Comparison of ENCODE assay signal across 15 mouse cellular contexts in genomic region chr12:80141011-80141410, GRCm38 (mm10). TPM values are rescaled to one million over a fixed set of nuclear protein-coding genes. Genes with fewer than 3 reads are reported as not detected.
DNase-seq lines count a peak whose midpoint lies in the region; ATAC-seq and TF ChIP-seq lines count a peak whose summit lies in the region.
"Had no signal": no experiment of that assay in that cellular context is flagged by ENCODE, and none has a peak within 500 bp of the region (broad histone marks: within the 10 kb centered on the region; RNA-seq: fewer than 3 reads in every experiment).

No protein-coding gene starts in this region.

- H3K4me1 ChIP-seq in megakaryocyte, embryonic 14.5 days: peaks cover 24% of the 10 kb centered on the region
- peaks cover 20% of the 10 kb centered on the region for H3K4me1 ChIP-seq in embryonic facial prominence, embryonic 10.5 days

- no peak overlapping the region for H3ac ChIP-seq in myocyte (ENCODE audit: control insufficient read depth, insufficient read length)

- H3K9me3 ChIP-seq in megakaryocyte, embryonic 14.5 days: no peaks in the 10 kb centered on the region
- H3K9me3 ChIP-seq in embryonic facial prominence, embryonic 10.5 days: no peaks in the 10 kb centered on the region
- H3K9me3 ChIP-seq: embryonic facial prominence, embryonic 15.5 days; G1E; limb, embryonic 15.5 days had no signal

- H3K4me3 ChIP-seq in megakaryocyte, embryonic 14.5 days (replicated peaks): peak overlapping the region; percentile 48
- H3K4me3 ChIP-seq in embryonic facial prominence, embryonic 10.5 days: no peak overlapping the region
- H3K4me3 ChIP-seq in myocyte: no peak overlapping the region
- H3K4me3 ChIP-seq: embryonic facial prominence, embryonic 15.5 days; limb, embryonic 15.5 days had no signal

- no peaks in the 10 kb centered on the region for H3K36me3 ChIP-seq in megakaryocyte, embryonic 14.5 days (replicated peaks; ENCODE audit: low read length)
- no peaks in the 10 kb centered on the region for H3K36me3 ChIP-seq in embryonic facial prominence, embryonic 10.5 days (replicated peaks)
- no peaks in the 10 kb centered on the region for H3K36me3 ChIP-seq in myocyte (ENCODE audit: control insufficient read depth, insufficient read depth)
- H3K36me3 ChIP-seq: embryonic facial prominence, embryonic 15.5 days; G1E; limb, embryonic 15.5 days had no signal

- 0 out of 2 replicates have a peak overlapping the region, but pooled peaks have one; percentile 41 for H3K27ac ChIP-seq in embryonic facial prominence, embryonic 10.5 days (replicated peaks)
- H3K27ac ChIP-seq: embryonic facial prominence, embryonic 15.5 days; limb, embryonic 15.5 days; stomach, postnatal 0 days had no signal

- peaks cover 29% of the 10 kb centered on the region for H3K27me3 ChIP-seq in megakaryocyte, embryonic 14.5 days (replicated peaks)
- H3K27me3 ChIP-seq in embryonic facial prominence, embryonic 10.5 days (replicated peaks; ENCODE audit: low read depth, poor library complexity, severe bottlenecking): 0 out of 2 replicates have a peak, but pooled peaks cover 5% of the 10 kb centered on the region
- H3K27me3 ChIP-seq in myocyte (ENCODE audit: control insufficient read depth, insufficient read depth, insufficient read length): no peaks in the 10 kb centered on the region
- H3K27me3 ChIP-seq: CH12.LX; embryonic facial prominence, embryonic 15.5 days; limb, embryonic 15.5 days had no signal

- H3K4me2 ChIP-seq in myocyte (ENCODE audit: low read depth): peak overlapping the region; percentile 31
- H3K4me2 ChIP-seq: embryonic facial prominence, embryonic 15.5 days; limb, embryonic 15.5 days had no signal

- ATAC-seq in megakaryocyte, adult 5-6 weeks (ENCODE audit: poor library complexity, severe bottlenecking): no peak
- peak; percentile 46 for ATAC-seq in CD4-positive, CD25-positive, alpha-beta regulatory T cell, adult 4 months
- ATAC-seq: forebrain, embryonic 16.5 days; hindbrain, embryonic 16.5 days; intestine, postnatal 0 days had no signal

- TF ChIP-seq POLR2A in myocyte (IDR thresholded peaks at IDR 0.05; ENCODE audit: insufficient read length, low read depth): no peak

- 85% methylated on average over 8 of the region's 8 CpGs for WGBS in embryonic facial prominence, embryonic 10.5 days

- H3K79me2 ChIP-seq in myocyte (ENCODE audit: control insufficient read depth, insufficient read depth): no peaks in the 10 kb centered on the region

- DNase-seq in embryonic facial prominence, embryonic 10.5 days (ENCODE audit: low spot score): no peak
- DNase-seq in layer of hippocampus, postnatal 25 days (ENCODE audit: extremely low spot score in 1 of 2, low spot score in 1 of 2): no peak
- no peak for DNase-seq in layer of hippocampus, adult 18-20 months (ENCODE audit: low spot score in 2 of 2)

TF ChIP-seq in myocyte, 11 proteins besides CTCF, POLR2A, EP300 and RAD21:
- TF ChIP-seq MAX (IDR thresholded peaks at IDR 0.05; ENCODE audit: low read depth): no peak
- TF ChIP-seq USF1 (IDR thresholded peaks at IDR 0.05; ENCODE audit: low read depth): no peak
- no peak for TF ChIP-seq SRF (IDR thresholded peaks at IDR 0.05; ENCODE audit: control insufficient read depth, insufficient read length, low read depth)
- TF ChIP-seq MYOG (IDR thresholded peaks at IDR 0.05; ENCODE audit: control insufficient read depth in 1 of 3, insufficient read depth in 1 of 3, insufficient read length in 2 of 3, low read depth in 2 of 3): no peak
- no peak for TF ChIP-seq TCF3 (IDR thresholded peaks at IDR 0.05; ENCODE audit: insufficient read length, low read depth)

RNA-seq across cellular contexts. Expression of gene Zfp36l1, which starts 28.2 kb away (rescaled TPM):
- 206 and 219 TPM in 2 replicates for polyA plus RNA-seq in megakaryocyte, embryonic 14.5 days (2012; ENCODE audit: insufficient read depth, low replicate concordance)
- 15.6 and 21.0 TPM in 2 replicates for total RNA-seq in megakaryocyte, adult 5-6 weeks (2015)
- total RNA-seq in megakaryocyte, adult 5-6 weeks (2017): 3.8 and 5.4 TPM in 2 replicates
- polyA plus RNA-seq in CD4-positive, CD25-positive, alpha-beta regulatory T cell, adult 4 months (2017; shearing (Covaris generic)): 100 to 1,000 TPM; 139 to 188 TPM
- polyA plus RNA-seq in embryonic facial prominence, embryonic 10.5 days (2016; fragmentation: Nextera tagmentation; extraction: Ambion mirVana): 114 and 119 TPM in 2 replicates
- polyA plus RNA-seq in myocyte (2012; fragmentation: generic; extraction: Trizol): 35.7 TPM
- 10 to 100 TPM; 37.2 to 40.8 TPM for total RNA-seq in layer of hippocampus, postnatal 25 days (2021)
- total RNA-seq in layer of hippocampus, adult 18-20 months (2021): 10 to 100 TPM; 40.0 to 53.4 TPM
